Mouse (Mus musculus) brain, embryonic 14.5 days (tissue): Measurements from ENCODE around the gene Arnt2.

Experiments
- CTCF ChIP-seq: fragments of 200-500 bp; IDR thresholded peaks from 2 replicates; pipeline ENCODE4 v1.5.1; 2012; ENCODE audit warnings: inconsistent platforms, mild to moderate bottlenecking, moderate library complexity, borderline replicate concordance; ENCODE audit not compliant: insufficient read depth, insufficient read length; ENCODE audit errors: extremely low read depth
- POLR2A ChIP-seq: fragments of 200-500 bp; IDR thresholded peaks from 2 replicates; pipeline ENCODE4 v1.6.1; 2012; ENCODE audit warnings: mild to moderate bottlenecking, inconsistent platforms, borderline replicate concordance; ENCODE audit not compliant: poor library complexity, insufficient read depth, insufficient read length, severe bottlenecking; ENCODE audit errors: extremely low read depth

DNA sequence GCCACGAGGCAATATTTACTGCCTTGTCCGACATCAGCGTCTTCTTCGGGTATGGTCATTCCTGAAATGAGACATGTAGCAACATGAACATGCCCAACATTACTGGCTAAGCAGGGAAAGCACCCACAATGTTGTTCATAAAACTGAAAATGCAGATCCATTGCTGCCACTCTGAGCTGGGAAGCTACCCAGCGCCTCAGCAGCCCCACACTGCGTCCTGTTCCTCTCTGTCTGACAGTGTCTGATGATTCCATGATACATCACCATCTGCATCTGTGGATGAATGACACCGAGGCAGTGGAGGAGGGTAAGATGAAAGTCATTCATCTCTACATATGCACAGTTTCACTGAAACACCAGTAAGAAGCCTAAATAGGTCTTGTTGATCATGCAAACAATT, 124.2 kb downstream of the Arnt2 start:
- TF ChIP-seq CTCF, result no peak
- TF ChIP-seq POLR2A, result no peak
